Mouse (Mus musculus) brain, embryonic 14.5 days (tissue): ENCODE data around the gene Kars. TPM values are rescaled to one million over a fixed set of nuclear protein-coding genes. Genes with fewer than 3 reads are reported as not detected.

Experiments
- DNase-seq: peaks from one replicate; pipeline ENCODE4 v3.0.0-alpha.2; 2011; ENCODE audit warnings: low read depth
- CTCF ChIP-seq: fragments of 200-500 bp; IDR thresholded peaks from 2 replicates; pipeline ENCODE4 v1.5.1; 2012; ENCODE audit warnings: inconsistent platforms, mild to moderate bottlenecking, moderate library complexity, borderline replicate concordance; ENCODE audit not compliant: insufficient read depth, insufficient read length; ENCODE audit errors: extremely low read depth
- POLR2A ChIP-seq: fragments of 200-500 bp; IDR thresholded peaks from 2 replicates; pipeline ENCODE4 v1.6.1; 2012; ENCODE audit warnings: mild to moderate bottlenecking, inconsistent platforms, borderline replicate concordance; ENCODE audit not compliant: poor library complexity, insufficient read depth, insufficient read length, severe bottlenecking; ENCODE audit errors: extremely low read depth
- polyA plus RNA-seq: library from polyadenylated mRNA; depleted of rRNA; stranded (reverse); fragments of >200 nt; gene quantifications from 2 replicates; pipeline ENCODE4 v1.2.3, GENCODE M21; 2012

Gene Kars
- polyA plus RNA-seq, 1 experiment, result 116 TPM

- no peak for DNase-seq
- TF ChIP-seq POLR2A (no peak), CTCF (no peak)
Observed at GRCm38 (mm10) chr8:111976326-111976725, 34.8 kb downstream of the Kars start.

- TF ChIP-seq POLR2A (no peak), CTCF (no peak)
- DNase-seq, result no peak
Observed at GRCm38 (mm10) chr8:111975706-111976105, 35.4 kb downstream of the Kars start.

GRCm38 (mm10) chr8:111974138-111974537, 37.0 kb downstream of the Kars start:
- no peak for TF ChIP-seq CTCF
- TF ChIP-seq POLR2A, result no peak

GRCm38 (mm10) chr8:111968991-111969390, 42.1 kb downstream of the Kars start:
- TF ChIP-seq CTCF (no peak), POLR2A (no peak)
- no peak for DNase-seq

More at GRCm38 (mm10) chr8:111974138-111974537, 37.0 kb downstream of the Kars start:
- DNase-seq, result no peak

GRCm38 (mm10) chr8:111968541-111968940, 42.6 kb downstream of the Kars start:
- TF ChIP-seq POLR2A (no peak), CTCF (no peak)
- no peak for DNase-seq

GRCm38 (mm10) chr8:111967246-111967870, 43.8 kb downstream of the Kars start:
- no peak for TF ChIP-seq CTCF
- TF ChIP-seq POLR2A, result no peak
- no peak for DNase-seq

GRCm38 (mm10) chr8:111964849-111965561, 46.1 kb downstream of the Kars start:
- TF ChIP-seq CTCF (no peak), POLR2A (no peak)
- DNase-seq, result no peak

- TF ChIP-seq CTCF, result no peak
- no peak for TF ChIP-seq POLR2A
- DNase-seq, result no peak
Observed at GRCm38 (mm10) chr8:111964351-111964750, 46.8 kb downstream of the Kars start.

- TF ChIP-seq POLR2A (no peak), CTCF (no peak)
- no peak for DNase-seq
Observed at GRCm38 (mm10) chr8:111963546-111963945, 47.6 kb downstream of the Kars start.

- TF ChIP-seq CTCF (no peak), POLR2A (no peak)
- DNase-seq, result no peak
Observed at GRCm38 (mm10) chr8:111963091-111963490, 48.0 kb downstream of the Kars start.

- no peak for DNase-seq
- TF ChIP-seq CTCF (no peak), POLR2A (no peak)
Observed at GRCm38 (mm10) chr8:111962589-111962988, 48.5 kb downstream of the Kars start.

- no peak for DNase-seq
- TF ChIP-seq CTCF (no peak), POLR2A (no peak)
Observed at GRCm38 (mm10) chr8:111961330-111961729, 49.8 kb downstream of the Kars start.
